Mouse (Mus musculus) cerebellum, adult 2 months (tissue): ENCODE data around the gene Abcd3. TPM values are rescaled to one million over a fixed set of nuclear protein-coding genes. Genes with fewer than 3 reads are reported as not detected.
A peak's percentile ranks its signal among the peaks of the same experiment; 100 is the strongest.

Source experiments
- DNase-seq, 2 experiments: peaks; one replicate each; pipeline ENCODE4 v3.0.0; 2021
- H3K27ac ChIP-seq: fragments of 200-500 bp; 2 replicates; pipeline ENCODE4 v1.5.1; 2012; ENCODE audit warnings: low read length, control low read depth, inconsistent platforms; ENCODE audit not compliant: insufficient read depth
- H3K27me3 ChIP-seq: fragments of 200-500 bp; 2 replicates; pipeline ENCODE4 v1.6.1; 2012; ENCODE audit warnings: inconsistent platforms, mild to moderate bottlenecking, low read length, moderate library complexity; ENCODE audit not compliant: control insufficient read depth, insufficient read depth
- H3K4me1 ChIP-seq: fragments of 200-500 bp; 2 replicates; pipeline ENCODE4 v1.6.1; 2011; ENCODE audit warnings: low read length; ENCODE audit not compliant: control insufficient read depth, insufficient read depth
- H3K4me3 ChIP-seq: fragments of 200-500 bp; replicated peaks from 2 replicates; pipeline ENCODE3; 2011; ENCODE audit warnings: mild to moderate bottlenecking, low read depth, low read length, control low read depth; ENCODE audit not compliant: insufficient read depth
- CTCF ChIP-seq: fragments of 200-500 bp; IDR thresholded peaks from 2 replicates; pipeline ENCODE4 v1.5.1; 2011; ENCODE audit warnings: low read depth, mild to moderate bottlenecking, control low read depth, low read length, moderate library complexity, borderline replicate concordance; ENCODE audit not compliant: insufficient read depth
- POLR2A ChIP-seq: fragments of 200-500 bp; IDR thresholded peaks from 2 replicates; pipeline ENCODE4 v1.6.1; 2011; ENCODE audit warnings: low read length, control low read depth, borderline replicate concordance; ENCODE audit not compliant: insufficient read depth
- WGBS: fragments of 180-500 bp; shearing (Covaris S2); methylation state at CpG from one replicate; pipeline ENCODE4 v1.1.7; 2018; 5-methylcytosine and 5-hydroxymethylcytosine counted together
- polyA plus RNA-seq: library from polyadenylated mRNA; depleted of rRNA; stranded (reverse); fragments of >200 nt; gene quantifications from 2 replicates; pipeline ENCODE4 v1.2.3, GENCODE M21; 2012; rRNA removed

The Abcd3 gene
- 31.7 and 31.9 TPM in 2 replicates for polyA plus RNA-seq

DNA sequence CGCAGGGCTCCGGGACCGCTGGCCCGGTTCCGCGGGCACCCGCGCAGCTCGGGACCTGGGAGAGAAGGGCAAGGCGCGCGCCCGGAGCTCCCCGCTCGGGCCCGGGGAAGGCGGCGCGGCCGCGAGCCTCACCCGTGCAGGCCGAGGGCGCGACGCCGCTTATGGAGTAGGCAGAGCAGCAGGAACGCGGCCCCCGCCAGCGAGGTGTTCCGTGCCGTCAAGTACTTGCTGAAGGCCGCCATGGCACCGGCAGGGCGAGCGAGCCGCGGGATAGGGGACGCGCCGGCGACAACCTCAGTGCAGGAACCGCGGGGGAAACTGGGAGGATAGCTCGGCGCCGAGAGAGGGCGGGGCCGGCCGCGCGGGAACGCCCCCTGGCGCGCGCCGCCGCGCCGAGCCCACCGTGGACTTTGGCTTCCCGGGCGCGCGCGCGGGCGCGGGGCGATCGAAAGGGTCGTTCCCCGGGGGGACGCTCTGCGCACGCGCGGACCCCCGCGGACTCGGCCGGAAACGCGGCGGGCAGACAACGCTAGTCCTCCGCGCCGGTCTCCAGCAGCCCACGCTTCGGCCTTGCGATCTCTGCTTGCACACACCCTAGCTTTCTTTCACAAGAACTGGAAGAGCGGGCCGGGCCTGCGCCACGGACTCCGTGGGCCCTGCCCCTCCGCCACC is at the start of gene Abcd3:
TSS of gene Abcd3 (minus strand) at position 426 of the 672 bp plus-strand sequence.
- Histone ChIP-seq H3K4me3 (peak within 1 kb of the TSS; percentile 81), H3K27ac (peak within 1 kb of the TSS; percentile 87), H3K27me3 (no peaks in the 10 kb centered on the region), H3K4me1 (no peaks in the 10 kb centered on the region; the same call in 1 of the 2 replicates)
- peak; percentile 58; the same call in 1 of the 2 replicates for TF ChIP-seq POLR2A
- TF ChIP-seq CTCF: no peak
- under 1% methylated on average over 91 of the region's 99 CpGs for WGBS
- DNase-seq: peak; percentile 85 to 91

DNA sequence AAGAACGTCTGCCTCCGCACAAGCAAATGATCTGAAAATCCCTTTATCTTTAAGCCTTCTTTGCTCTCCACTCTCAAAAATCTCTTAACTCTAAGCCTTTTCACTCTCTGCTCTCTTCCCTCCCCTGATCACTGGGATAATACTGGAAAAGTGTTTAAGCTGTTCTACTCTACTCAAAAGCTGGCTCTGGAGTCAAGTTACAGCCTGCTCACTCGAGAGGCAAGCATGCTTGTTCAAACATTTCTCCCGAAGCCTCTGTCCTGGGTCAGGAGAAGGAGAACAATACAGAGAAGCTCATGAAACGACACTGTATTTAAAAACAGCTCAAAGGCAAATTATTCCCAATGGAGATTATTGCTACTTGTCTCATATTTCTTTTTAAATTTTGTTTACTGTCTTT is 44.0 kb upstream of the Abcd3 start:
- TF ChIP-seq POLR2A: no peak
- no peak for DNase-seq
- WGBS: 55% methylated on average over 5 of the region's 5 CpGs
- H3K4me1 ChIP-seq: no peaks in the 10 kb centered on the region
- H3K27me3 ChIP-seq: no peaks in the 10 kb centered on the region
- H3K27ac ChIP-seq: no peak overlapping the region
- H3K4me3 ChIP-seq: no peak overlapping the region

DNA sequence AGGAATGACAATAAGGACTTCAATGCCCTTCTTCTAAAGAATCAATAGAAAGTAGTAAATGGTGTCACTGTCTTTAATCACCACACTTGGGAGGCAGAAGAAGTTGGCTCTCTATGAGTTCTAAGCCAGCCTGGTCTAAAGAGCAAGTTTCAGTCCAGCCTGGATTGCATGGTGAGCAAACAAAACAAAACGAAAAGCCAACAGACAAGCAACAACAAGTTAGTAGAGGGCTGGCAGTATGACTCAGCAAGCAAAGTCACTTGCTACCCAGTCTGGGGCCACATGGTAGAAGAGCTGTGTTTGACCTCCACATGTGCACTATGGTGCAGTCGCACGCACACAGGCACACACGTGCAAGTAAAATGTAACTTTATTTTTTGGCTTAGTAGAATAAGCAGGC is 41.0 kb upstream of the Abcd3 start:
- no peaks in the 10 kb centered on the region for H3K27me3 ChIP-seq
- 96% methylated on average over 4 of the region's 4 CpGs for WGBS
- H3K27ac ChIP-seq: no peak overlapping the region
- H3K4me3 ChIP-seq: no peak overlapping the region
- DNase-seq: no peak
- no peak for TF ChIP-seq POLR2A
- no peak for TF ChIP-seq CTCF
- no peaks in the 10 kb centered on the region for H3K4me1 ChIP-seq

DNA sequence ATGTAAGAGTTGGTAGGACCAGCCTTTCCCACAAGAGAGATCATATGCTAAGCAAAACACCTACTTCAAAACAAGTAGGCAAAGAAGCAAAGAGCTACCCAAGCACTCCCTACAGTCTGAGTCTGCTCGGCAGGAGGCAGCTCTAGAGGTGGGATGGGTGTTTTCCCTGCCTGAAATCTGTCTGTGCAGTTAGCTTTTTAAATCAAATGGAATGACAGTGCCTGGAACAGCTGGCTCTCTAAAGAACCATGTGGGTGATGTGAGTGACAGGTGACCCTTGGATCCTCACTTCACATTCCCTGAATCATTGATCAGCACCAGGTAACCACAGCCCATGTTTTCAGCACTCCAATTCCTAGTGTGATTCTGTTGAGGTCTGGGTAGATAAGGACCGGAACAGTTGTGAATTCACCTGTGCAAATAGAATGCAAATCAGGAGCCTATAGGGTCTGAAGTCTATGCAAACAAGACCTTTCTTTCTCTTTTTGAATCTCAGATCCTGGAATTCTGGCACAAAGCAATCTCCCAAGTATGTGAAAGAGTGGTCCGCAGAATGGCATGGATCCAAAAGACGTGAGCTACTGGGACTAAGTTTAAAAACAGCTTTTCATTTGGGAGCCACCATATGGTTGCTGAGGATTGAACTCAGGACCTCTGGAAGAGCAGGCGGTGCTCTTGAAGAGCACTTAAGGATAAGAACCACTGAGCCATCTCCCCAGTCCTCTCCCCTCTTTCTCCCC is 38.8 kb upstream of the Abcd3 start:
- 49% methylated on average over 5 of the region's 5 CpGs for WGBS
- H3K4me3 ChIP-seq: no peak overlapping the region
- no peak for TF ChIP-seq CTCF
- TF ChIP-seq POLR2A: no peak
- H3K4me1 ChIP-seq: no peaks in the 10 kb centered on the region
- H3K27ac ChIP-seq: no peak overlapping the region
- H3K27me3 ChIP-seq: no peaks in the 10 kb centered on the region
- DNase-seq: no peak

DNA sequence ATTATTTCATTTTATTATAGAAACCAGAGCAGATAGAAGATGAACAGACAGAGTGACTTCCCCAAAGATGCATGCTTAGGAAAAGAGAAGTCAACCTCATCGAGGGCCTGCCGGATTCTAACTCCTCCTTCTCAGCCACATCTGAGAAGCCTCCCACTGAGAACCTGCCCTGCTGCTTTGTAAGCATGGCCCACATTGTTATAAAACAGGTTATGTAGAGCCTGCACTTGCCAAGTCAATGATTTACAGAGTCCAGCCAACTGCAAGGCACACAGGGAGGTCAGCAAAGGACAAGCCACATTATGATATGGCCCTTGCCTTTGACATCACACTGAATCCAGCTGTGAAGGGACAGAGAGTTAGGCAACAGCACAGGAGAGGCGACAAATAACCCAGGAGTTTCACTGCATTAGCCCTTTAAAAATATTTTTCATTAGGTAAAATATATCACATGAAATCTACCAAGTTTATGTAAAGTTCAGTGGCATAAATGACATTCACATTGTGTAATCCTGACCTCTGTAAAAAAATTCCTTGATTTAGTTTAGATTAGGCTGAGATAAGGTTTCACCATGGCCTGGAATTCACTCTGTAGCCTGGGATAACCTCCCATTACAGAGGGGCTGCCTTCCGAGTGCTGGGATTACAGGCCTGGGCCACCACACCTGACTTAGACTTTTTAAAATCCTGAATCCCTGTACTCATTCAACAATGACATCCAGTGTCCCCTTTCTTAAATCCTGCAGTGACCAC is 37.1 kb upstream of the Abcd3 start:
- Histone ChIP-seq H3K27me3 (no peaks in the 10 kb centered on the region), H3K4me1 (no peaks in the 10 kb centered on the region), H3K4me3 (no peak overlapping the region), H3K27ac (no peak overlapping the region)
- WGBS: 56% methylated on average over 4 of the region's 4 CpGs
- TF ChIP-seq POLR2A (no peak), CTCF (no peak)
- DNase-seq: no peak

DNA sequence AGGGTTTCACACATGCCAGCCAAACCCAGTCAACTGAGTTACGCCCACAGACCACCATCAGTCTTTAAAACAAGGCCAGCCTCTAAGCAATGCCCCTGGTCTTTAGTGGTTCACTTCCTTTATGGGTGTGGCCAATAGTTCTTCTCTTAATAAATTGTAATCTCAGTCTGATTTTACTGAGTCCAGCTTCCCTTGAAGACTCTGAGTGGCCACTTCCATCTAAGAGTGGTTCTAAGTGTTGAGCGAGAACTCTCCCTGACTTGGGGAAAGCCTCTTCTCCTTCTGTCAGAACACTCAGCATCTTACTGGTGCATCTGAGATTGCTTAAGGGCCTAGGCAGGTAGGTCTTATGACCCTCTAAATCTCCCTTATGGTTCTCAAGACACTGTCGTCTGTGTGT is 35.9 kb upstream of the Abcd3 start:
- no peaks in the 10 kb centered on the region for H3K27me3 ChIP-seq
- DNase-seq: no peak
- 95% methylated on average over 3 of the region's 3 CpGs for WGBS
- no peaks in the 10 kb centered on the region for H3K4me1 ChIP-seq
- no peak overlapping the region for H3K27ac ChIP-seq
- no peak overlapping the region for H3K4me3 ChIP-seq
- TF ChIP-seq POLR2A (no peak), CTCF (no peak)

DNA sequence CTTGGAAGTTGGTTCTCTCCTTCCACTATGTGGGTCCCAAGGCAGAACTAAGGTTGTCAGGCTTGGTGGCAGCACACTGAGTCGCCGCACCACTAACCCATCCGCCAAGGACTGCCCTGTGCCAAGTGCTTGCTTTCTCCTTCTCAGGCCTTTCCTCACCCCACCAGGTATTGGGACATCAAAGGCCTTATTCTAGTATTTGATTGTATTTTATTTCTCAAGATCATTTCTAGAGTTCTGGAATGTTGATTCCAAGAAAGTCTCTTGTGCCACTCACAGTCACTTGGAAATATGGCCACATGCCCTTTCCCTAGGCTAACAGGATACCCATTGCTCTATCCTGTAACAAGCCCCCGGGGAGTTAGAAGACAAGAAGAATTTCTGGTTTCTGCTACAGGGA is 35.3 kb upstream of the Abcd3 start:
- DNase-seq: no peak
- H3K27ac ChIP-seq: no peak overlapping the region
- H3K27me3 ChIP-seq: no peaks in the 10 kb centered on the region
- no peak overlapping the region for H3K4me3 ChIP-seq
- TF ChIP-seq POLR2A (no peak), CTCF (no peak)
- H3K4me1 ChIP-seq: no peaks in the 10 kb centered on the region
- WGBS: 88% methylated on average over 4 of the region's 4 CpGs
